Mouse (Mus musculus) erythroid progenitor cell, adult 5-6 weeks (primary cell): Measurements from ENCODE around the gene Gm10563. TPM values are rescaled to one million over a fixed set of nuclear protein-coding genes. Genes with fewer than 3 reads are reported as not detected.
"Not testable (repeated sequence)": the region's sequence is repeated elsewhere in the genome, so short reads cannot be mapped to it uniquely, and the experiment has no call there.

Experiments
- ATAC-seq: replicated peaks from 2 replicates; pipeline ENCODE4 v1.8.0; 2016; ENCODE audit warnings: moderate number of reproducible peaks, mild to moderate bottlenecking, moderate TSS enrichment, inconsistent platforms; ENCODE audit not compliant: poor library complexity, low FRiP score, severe bottlenecking
- total RNA-seq, 2 experiments: library from RNA; stranded (forward) in 1 of 2; stranded (reverse) in 1 of 2; fragments of 150-400 nt in 1 of 2; fragments of 186-747, 209-891 nt in 1 of 2; gene quantifications; 2 replicates each; pipeline versions ENCODE4 v1.2.3 to v1.2.4; 2015 to 2017; ENCODE audit warnings: low replicate concordance in 2 of 2

The Gm10563 gene
- not detected in 2 replicates for total RNA-seq (2015; ENCODE audit: low replicate concordance)
- total RNA-seq (2017; ENCODE audit: low replicate concordance): not detected in 2 replicates

- not testable (repeated sequence) for ATAC-seq
These were observed at the start of gene Gm10563 for GRCm38 (mm10) chr4:155645308-155645707. Gm10563 (minus strand) TSS chr4:155645408.

DNA sequence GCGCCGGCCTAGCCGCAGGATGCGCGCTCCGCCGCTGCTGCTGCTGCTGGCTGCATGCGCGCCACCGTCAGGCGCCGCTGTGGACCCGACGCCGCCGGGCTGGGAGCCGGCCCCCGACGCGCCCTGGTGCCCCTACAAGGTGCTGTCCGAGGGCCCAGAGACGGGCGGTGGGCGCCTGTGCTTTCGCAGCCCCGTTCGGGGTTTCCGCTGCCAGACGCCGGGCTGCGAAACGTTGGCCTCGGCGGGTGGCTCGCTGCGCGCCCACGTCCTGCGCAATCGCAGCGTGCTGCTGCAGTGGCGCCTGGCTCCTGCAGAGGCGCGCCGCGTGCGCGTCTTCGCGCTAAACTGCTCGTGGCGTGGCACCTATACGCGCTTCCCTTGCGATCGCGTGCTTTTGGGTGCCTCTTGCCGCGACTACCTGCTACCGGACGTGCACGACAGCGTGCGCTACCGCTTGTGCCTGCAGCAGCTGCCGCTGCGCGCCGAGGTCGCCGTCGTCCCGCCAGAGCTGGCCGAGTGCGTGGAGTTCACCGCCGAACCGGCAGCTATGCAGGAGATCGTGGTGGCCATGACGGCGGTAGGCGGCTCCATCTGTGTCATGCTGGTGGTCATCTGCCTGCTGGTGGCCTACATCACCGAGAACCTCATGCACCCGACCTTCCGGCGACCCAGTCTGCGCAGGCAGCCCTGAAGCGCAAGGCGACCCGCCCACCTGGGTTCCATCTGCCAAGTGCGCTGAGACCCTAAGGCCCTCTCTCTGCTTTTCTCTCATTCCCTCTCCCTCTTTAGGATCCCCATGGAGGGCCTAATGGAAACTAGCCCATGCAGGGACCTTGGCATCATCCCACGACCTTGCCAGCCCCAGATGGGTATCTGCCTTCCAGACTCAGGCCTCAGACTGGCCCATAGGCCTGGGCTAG lies 49.5 kb upstream of the Gm10563 start:
- no peak for ATAC-seq

- no peak for ATAC-seq
These were observed 48.9 kb upstream of the Gm10563 start, which contains the start of gene Fndc10 for GRCm38 (mm10) chr4:155694111-155694481. Fndc10 (plus strand) TSS chr4:155694342.

DNA sequence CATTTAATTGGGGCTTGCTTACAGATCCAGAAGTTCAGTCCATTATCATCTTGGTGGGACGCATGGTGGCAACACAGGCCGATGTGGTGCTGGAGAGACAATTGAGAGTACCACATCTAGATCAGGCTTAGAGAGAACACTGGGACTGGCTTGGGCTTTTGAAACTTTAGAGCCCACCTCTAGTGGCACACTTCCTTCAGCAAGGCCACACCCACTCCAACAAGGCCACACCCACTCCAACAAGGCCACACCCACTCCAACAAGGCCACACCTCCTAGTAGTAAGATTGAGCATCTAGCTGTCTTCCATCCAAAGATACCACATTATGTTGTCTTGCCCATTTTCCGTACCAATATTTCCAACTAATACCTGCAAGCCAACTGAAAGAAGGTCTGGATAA lies 47.2 kb upstream of the Gm10563 start:
- no peak for ATAC-seq

DNA sequence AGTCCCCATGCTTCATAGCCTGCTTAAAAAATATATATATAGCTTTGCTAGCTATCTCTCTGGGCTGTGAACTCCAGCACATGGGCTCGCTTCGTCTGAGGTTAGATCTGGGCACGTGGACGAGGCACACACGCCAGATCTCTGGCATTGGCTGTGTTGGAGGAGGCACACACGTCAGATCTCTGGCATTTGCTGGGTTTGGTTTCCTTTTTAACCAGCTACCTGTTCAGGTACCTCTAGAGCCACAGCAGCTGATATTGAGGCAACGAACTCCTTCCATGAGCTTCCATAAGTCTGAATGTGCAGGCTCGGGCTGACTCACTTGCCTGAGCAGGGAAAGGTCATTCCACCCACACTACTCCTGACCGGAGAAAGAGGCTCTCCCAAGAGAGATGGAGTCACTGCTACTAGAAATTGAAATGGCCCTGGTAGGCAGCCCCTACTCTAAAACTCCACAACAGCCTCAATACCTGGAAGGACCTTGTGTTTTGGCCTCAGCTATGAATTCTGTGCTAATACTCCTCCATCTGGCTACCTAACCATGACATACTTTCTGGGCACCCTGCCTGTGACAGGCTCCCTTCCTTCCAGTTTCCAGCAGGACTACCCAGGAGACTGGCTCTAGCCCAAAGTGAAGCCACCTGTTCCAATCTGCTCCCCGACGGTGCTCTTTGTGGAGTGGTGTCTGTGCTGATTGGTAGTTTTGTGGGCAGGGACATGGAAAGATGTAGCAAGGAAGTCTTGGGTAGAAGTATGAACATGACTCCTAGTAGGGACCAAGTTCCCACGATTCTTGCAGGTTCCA lies 45.6 kb upstream of the Gm10563 start:
- no peak for ATAC-seq

- ATAC-seq: not testable (repeated sequence)
These were observed 42.6 kb upstream of the Gm10563 start for GRCm38 (mm10) chr4:155687764-155688163.

DNA sequence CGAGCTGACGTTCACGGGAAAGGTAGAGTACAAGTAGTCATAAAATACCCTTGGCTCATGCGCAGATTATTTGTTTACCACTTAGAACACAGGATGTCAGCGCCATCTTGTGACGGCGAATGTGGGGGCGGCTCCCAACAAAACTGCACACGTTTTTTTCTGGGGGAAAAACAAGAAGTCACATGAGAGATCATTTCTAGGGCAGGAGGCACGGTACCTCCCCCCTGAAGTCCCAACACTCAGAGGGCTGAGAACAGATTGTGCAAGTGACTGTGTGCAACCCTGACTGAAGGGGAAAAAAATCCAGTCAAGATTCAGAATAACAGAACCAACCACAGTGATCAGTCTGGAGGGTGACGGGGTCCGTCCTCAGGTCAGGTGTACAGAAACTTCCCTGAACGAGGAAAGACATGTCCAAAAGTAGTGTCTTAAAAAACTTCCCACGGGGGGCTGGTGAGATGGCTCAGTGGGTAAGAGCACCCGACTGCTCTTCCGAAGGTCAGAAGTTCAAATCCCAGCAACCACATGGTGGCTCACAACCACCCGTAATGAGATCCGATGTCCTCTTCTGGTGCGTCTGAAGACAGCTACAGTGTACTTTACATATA lies 38.6 kb upstream of the Gm10563 start:
- not testable (repeated sequence) for ATAC-seq

- ATAC-seq: no peak
These were observed 30.8 kb upstream of the Gm10563 start for GRCm38 (mm10) chr4:155675991-155676390.

- ATAC-seq: no peak
These were observed 26.9 kb upstream of the Gm10563 start for GRCm38 (mm10) chr4:155672082-155672481.

DNA sequence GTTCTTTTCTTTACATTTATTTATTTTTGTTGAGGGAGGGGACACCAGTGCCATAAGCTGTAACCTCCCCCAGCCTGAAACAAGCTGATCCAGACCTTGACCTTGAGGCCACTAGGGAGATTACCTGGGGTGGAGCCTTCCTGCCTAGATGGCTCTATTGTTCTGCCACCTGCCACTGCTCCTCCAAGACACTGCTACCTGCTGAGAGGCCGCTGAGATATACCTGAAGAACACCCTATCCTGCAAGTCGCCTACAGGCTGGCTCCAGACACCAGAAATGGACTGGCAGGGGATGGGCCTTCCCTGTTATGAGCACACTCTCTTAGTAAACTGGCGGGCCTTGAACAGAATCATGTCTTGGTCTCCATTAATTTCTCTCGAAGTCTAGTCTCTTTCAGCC lies 25.0 kb upstream of the Gm10563 start:
- ATAC-seq: not testable (repeated sequence)

- peak; percentile 45 for ATAC-seq
These were observed 24.4 kb upstream of the Gm10563 start for GRCm38 (mm10) chr4:155669598-155670075.

GRCm38 (mm10) chr4:155668689-155669597 lies 23.7 kb upstream of the Gm10563 start, which contains the start of gene Mib2:
Mib2 (minus strand) TSS chr4:155669198.
- peak; percentile 99 for ATAC-seq

GRCm38 (mm10) chr4:155666903-155667302 lies 21.7 kb upstream of the Gm10563 start:
- ATAC-seq: no peak

GRCm38 (mm10) chr4:155660641-155661040 lies 15.4 kb upstream of the Gm10563 start:
- no peak for ATAC-seq

DNA sequence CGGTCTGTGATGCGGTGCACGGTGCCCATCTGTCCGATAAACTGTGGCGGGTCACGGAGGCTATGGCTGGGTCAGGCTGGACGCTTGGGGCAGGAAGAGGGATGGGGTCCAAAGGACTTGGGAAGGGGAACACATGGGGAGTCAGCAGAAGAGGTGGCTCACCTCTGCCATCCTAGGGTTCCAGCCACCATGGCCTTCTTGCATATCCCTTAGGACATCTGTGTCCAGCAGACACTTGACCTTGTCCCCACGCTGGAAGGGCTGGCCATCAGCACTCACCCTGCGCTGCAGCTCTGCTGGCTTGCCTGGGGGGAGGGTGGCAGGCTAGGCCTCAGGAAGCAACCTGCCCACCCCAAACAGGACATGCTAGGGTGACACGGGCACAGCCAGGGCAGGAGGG lies 13.8 kb upstream of the Gm10563 start:
- no peak for ATAC-seq

GRCm38 (mm10) chr4:155656214-155656751 lies 11.1 kb upstream of the Gm10563 start:
- ATAC-seq: no peak

GRCm38 (mm10) chr4:155654456-155655298 lies 9.5 kb upstream of the Gm10563 start:
- ATAC-seq: no peak

DNA sequence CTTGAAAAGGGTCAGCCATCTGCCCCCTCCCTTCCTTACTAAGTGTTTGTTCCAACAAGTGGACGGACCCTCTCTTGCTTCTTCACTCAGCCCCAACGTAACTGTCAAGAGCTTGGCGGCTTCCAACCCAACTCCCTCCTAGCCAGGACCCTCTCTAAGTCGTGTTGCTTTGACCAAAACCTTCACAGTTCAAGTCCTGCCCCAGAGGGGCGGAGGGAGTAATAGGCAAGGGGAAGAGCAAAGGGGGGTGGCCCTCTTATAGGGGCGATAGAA lies 8.9 kb upstream of the Gm10563 start:
- ATAC-seq: no peak
